Mouse (Mus musculus): ENCODE data around the gene Bag5.
"Not testable (repeated sequence)": the region's sequence is repeated elsewhere in the genome, so short reads cannot be mapped to it uniquely, and the experiment has no call there.

Bag5 gene

DNA sequence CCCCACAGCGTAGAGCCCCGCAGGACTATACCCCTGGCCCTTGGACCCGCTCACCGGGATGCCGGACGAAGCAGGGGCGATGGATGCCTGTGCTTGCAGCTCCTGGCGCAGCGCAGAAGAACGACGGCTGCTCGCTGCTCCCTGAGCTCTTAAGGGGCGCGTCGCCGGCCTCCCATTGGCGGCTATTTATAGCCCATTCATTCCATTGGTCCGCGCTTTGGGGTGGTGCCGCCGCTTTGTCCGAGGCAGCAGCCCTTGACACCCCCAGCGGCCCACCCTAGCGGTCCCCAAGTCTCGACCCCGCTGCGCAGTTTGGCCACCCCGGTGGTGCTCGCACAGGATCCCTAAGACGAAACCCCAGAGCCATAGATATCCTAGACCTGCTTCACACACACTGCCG lies 40.9 kb downstream of the Bag5 start, which contains the start of gene Ckb:
Gene Ckb, minus strand, starts transcription at position 163 of the 400 bp plus-strand sequence.
- peak; percentile 92 for DNase-seq

DNA sequence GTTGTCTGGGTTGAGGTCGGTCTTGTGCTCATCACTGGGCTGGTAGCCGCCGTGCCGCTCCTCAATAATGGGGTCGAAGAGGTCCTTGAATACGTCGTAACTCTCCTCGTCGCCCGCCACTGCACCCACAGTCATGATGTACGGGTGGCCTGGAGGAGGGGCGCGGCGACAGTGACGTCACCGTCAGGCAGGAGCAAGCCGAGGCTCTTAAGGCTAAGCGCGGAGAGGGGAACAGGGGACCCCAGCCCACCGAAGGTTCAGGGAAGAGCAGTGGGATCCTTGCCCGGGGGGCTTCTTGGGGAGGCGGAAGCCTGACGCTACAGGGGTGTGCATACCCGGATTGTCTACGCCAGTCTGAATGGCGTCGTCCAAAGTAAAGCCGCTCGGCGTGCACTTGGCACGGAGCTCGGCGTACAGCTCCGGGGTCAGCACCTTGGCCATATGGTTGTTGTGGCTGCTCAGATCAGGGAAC lies 41.6 kb downstream of the Bag5 start:
- peak; percentile 82 for DNase-seq

DNA sequence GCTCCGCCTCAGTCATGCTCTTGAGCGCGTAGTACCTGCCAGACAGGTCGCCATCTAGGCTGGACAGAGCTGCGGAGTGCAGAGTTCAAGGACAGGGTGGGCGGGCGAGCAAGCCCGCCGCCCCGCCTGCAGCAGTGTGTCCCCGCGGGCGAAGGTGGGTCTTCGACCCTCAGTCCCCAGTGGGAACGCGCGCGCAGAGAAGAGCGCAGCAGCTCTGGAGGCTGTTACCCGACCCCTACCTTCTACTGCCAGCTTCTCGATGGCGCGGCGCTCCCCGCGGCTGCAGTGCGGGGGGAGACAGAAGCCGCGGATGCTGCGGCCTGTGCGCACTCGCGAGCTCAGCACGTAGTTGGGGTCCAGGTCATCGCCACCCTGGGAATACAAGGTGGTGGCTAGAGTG lies 42.1 kb downstream of the Bag5 start:
- peak; percentile 43 for DNase-seq

DNA sequence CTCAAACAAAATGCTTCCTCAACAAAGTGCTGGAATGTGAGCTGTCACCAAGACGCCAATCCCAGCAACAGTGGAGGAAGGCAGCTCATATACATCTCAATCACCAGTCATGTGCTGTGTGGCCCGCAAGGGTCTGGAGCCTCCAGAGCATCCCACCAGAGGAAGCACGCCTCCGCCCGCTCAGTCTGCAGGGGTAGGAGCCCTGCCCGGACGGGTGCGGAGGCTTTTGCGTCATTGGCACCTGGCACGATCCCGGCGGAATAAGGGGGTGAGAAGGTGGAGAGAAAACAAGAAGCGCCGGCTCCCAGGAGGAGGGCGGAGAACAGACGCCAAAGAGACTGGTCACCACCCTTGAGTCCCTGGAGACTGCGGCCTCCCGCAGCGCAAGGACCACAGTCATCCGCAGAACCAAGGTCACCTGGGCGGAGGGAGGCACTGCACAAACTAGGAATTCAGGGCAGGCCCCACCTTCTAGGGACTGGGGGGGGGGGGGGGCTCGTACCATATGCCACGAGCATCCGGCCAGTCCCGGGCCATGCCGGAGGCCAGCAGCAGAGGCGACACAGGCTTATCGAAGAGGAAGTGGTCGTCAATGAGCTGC lies 42.6 kb downstream of the Bag5 start:
- DNase-seq, result peak; percentile 38

DNA sequence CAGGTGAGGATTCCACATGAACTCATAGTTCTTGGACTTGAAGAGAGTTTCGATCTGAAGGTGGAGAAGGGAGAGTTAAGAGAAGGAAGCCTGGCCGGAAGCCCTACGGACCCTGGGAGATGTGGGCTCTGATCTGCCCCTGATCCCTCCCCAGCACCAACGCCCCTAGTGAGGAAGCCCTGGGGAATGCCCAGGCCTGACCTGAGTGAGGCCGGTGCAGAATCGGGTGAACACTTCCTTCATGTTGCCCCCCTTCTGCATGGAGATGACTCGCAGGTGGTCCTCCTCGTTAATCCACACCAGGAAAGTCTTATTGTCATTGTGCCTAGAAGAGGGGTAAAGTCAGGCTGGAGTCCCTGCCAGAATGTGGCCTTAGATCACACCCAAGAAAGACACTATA lies 43.1 kb downstream of the Bag5 start:
- DNase-seq, result no peak

DNA sequence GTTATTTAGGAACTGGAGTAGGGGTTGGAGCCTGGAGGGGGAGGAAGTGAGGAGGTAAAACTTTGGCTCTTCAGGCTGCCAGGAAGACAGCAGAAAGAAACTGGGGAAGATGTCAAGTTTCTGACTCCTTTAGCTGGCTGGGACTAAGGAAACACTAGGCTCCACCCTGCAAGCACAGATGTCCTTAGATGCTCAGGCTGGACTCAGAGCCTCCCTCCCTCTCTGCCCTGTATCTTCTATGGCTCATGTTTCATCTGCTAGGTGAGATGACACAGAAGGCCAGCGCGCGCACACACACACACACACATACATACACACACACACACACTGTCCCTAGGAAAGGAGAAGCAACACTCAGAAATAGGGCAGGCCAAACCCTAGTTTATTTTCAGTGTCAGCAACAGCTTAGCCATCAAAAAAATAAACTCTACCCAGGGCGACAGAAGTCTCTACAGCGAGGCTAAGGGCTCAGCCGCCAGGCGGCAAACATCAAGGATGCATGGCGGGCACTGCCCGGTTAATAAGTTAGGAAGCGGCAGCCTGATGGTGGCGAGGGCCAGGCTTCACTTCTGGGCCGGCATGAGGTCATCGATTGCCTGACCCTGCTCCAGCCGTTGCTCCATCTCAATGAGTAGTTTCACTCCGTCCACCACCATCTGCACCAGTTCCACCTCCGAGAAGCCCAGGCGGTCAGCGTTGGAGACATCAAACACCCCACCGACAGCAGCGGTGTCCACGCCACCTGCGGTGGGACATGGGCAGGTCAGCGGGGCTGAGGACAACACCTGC lies 43.9 kb downstream of the Bag5 start:
- DNase-seq, result no peak

DNA sequence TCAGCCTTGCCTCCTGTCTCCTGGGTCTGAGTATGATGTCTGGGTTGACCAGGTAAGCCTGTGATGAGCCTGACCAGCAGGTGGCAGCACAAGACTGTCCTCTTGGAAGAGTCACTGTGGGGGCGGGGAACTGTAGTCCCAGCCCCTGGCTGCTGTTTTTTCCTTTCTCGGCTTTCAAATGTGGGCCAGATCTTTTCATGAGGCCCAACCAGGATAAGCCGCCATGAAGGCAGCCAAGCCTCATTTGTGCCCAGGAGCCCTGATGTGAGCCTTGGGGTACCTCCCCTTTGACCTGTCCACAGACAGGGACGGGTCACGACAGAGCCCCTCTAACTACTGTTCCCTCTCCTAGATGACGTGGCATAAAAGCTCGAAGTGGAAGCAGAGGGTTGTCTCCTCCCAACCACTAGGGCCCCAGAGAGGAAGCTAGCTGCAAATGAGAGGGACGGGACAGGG lies 44.6 kb downstream of the Bag5 start:
- DNase-seq, result peak; percentile 100

DNA sequence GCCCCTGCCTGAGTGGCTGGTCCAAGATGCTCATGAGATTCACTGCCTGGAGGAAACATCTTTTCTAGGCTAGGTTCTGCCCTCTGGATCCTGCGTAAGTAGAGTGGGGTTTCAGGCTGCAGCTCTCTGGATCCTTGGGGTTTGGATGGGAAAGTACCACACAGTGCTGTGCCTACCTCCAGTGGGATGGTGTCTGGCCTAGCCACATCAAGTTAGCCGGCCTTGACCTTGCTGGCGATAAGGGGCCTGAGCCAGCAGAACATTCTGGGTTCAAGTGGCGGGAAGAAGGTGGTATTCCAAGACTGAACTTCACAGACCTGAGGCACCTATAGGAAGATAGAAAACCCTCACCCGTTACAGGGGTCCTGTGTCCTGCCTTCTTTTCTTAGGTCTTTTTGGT lies 45.6 kb downstream of the Bag5 start:
- DNase-seq, result no peak

DNA sequence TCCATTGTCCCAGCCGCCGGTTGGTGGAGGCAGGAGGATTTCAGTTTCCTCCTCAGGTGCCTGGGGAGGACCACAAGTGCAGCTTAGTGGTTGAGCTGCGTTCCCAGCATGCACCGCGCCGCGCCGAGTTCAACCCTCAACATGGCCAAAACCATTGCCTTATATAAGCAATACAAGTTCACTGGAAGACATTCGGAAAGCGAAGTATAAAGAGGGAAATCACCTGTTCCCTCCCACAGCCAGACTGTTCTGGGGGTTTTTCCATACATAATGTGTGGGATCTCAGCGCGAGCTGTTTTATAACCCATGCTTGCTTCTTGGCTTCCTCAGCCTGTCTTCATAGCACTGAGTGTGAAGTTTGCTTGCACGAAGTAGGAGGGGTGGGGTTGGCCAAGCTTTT lies 46.7 kb downstream of the Bag5 start:
- DNase-seq, result no peak

DNA sequence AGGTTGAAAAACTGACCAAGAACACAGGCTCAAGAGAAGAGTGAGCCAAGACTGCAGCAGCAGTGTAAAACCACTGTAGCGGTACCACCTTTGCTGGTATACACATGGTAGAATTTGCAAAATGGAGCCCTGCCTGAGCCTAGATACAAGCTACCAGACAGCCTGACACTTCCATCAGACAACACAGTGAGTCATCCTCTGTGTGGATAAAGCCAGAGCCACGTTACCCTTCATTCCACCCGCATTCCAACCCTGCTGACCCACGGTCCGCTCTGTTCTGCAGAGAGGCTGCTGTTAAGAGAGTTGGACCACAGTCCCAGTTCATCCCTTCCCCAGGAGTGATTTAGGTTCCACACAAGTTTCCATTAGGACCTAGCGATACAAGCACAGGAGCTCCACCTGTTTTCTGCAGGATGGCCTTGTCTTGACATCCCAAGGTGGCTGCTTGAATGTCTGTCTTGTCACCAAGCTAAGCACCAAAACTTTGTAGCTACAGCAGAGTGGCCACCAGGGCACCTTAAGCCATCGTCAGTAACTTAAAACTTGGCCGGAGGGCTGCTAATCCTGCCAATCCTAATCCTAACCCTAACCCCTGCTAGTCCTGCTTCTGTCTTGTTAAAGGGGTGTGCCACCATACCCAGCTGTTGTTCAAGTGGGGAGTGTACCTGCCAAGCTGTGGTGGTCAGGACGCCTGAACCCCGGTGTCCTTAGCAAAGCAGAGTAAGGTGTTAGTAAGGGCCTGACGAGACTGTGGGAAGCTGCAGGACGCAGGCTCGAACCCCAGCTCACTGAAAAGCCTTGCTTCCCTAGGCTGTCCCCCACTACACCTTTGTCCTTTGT lies 47.8 kb downstream of the Bag5 start:
- no peak for DNase-seq

DNA sequence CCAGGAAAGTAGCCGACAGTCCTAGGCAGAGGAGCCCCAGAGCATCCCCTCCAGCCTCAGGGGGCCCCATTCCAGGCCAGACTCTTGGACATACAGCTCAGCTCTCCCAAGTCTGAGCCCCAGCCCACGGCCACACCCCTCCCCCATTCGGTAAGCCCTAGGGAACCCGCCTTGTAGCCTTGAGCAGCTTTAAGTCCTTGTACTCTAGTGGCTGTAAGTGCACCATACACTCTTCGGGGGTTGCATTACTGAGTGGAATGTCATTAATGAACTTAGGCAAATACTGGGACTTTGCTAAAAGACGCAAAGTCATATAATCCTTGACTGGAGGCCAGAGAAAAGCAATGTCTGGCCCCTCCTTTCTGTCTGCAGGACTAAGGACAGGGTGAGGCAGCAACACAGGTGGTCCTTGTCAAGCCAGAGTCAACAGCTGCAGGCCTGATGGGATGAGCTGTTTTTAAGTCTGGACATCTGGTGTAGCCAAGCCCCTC lies 48.9 kb downstream of the Bag5 start:
- DNase-seq, result no peak

DNA sequence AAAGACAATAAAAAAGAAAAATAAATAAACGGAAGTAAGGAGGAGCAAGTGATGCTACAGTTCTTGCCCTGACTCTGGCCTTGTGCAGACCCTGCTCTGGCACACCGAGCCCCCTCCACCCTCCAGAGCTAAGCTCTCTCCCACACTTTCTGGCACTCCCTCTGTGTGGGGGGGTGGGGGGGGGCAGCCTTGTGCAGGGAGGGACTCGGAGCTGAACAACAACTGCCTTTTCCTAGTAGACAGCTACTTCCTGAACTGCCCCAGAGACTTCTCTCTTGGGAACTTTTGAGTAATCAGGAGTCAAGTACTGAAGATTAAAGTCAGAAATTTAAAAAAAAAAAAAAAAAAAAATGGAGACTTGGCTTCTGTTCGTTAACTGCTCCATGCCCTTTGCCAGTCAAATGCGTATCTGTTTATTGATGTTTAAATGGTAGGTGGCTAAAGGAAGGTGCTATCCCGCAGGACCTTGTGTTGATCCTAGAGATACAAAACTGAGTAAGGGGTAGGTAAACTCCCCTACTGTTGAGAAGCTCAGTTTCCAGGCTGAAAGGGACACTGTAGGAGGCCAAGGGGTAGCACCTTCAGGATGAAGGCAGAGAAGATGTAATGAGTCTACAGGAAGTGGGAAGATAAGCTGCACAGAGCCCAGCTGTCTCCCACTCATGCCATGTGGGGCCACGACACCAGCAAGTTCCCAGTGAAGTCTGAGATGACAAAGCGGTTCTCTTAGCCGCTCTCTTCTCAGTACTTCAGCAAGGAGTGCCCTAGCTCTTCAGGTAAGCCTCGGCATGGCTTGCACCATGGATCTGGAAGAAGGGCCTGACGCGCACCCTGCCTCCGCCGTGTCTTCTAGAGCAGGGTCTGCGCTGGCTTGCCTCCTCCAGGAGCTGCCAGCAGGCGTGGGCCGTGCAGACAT lies 49.6 kb downstream of the Bag5 start:
- no peak for DNase-seq

DNA sequence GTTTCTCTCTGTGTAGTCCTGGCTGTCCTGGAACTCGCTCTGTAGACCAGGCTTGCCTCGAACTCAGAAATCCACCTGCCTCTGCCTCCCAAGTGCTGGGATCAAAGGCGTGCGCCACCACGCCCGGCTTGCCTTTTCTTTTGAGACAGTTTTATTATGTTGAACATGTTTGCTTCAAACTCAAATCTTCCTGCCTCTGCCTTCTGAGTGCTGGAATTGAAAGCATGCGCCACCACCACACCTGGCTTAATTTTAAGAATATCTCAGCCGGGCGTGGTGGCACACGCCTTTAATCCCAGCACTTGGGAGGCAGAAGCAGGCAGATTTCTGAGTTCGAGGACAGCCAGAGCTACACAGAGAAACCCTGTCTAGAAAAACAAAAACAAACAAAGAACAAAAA lies 51.5 kb downstream of the Bag5 start:
- not testable (repeated sequence) for DNase-seq

DNA sequence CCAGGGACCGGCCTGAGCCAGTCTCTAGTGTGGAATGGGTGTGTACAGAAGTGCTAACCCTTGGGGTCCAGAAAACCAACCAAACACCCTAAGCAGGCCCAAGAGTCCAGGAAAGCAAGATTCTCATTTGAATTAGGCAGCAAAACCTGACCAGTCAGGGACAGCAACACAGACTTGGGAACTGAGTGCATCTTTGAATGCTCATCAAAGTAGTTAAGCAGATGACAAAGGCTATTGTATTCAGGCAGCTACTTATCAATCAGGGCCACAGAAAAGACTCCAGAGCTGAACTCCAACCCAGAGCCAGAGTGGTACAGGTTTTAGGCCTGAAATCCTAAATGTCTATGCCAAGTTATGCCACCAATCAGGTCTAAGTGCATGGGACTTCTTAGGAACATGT lies 52.4 kb downstream of the Bag5 start:
- no peak for DNase-seq

All from right cerebral cortex, postnatal 4 days (tissue).